Mouse (Mus musculus): Measurements from ENCODE around the gene Slc44a4. TPM values are rescaled to one million over a fixed set of nuclear protein-coding genes. Genes with fewer than 3 reads are reported as not detected.

Gene Slc44a4
- 48.6 and 48.7 TPM in 2 replicates for polyA plus RNA-seq (2012; rRNA removed)

GRCm38 (mm10) chr17:34913930-34914665, at the start of gene Slc44a4:
Gene Slc44a4 (plus strand): TSS chr17:34914466.

GRCm38 (mm10) chr17:34879336-34879879, 34.9 kb upstream of the Slc44a4 start, which contains the start of gene Zbtb12:
Gene Zbtb12 (plus strand): TSS chr17:34879483.

GRCm38 (mm10) chr17:34881683-34882310, 32.5 kb upstream of the Slc44a4 start, which contains the start of gene Gm20547:
Gene Gm20547 (minus strand): TSS chr17:34882042.

DNA sequence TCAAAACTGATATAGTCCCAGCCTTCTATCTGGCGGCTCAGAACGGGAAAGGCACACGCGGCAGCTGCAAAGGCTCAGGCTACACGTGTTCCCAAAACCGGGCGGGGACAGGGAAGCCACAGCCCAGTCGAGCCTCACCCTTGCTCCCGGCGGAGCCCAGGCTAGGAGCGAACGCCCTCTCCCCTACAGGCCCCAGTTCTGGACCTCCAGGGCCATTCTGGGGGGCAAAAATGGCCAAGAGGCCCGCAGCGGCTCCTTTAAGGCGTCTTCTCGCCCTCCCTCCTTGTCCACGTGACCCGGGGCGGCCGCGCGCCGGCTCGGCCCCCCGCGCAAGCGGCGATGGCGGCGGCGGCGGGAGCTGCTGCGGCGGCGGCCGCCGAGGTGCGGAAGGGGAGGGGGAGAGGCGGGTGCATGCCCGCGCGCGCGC, 16.1 kb upstream of the Slc44a4 start, which contains the start of the genes C2 and Ehmt2:
Gene C2 (minus strand): TSS at position 106 of the 427 bp plus-strand sequence.
Gene Ehmt2 (plus strand): TSS at position 310 of the 427 bp plus-strand sequence.

GRCm38 (mm10) chr17:34931061-34931734, 16.9 kb downstream of the Slc44a4 start, which contains the start of gene Neu1:
Gene Neu1 (plus strand): TSS chr17:34931253.

DNA sequence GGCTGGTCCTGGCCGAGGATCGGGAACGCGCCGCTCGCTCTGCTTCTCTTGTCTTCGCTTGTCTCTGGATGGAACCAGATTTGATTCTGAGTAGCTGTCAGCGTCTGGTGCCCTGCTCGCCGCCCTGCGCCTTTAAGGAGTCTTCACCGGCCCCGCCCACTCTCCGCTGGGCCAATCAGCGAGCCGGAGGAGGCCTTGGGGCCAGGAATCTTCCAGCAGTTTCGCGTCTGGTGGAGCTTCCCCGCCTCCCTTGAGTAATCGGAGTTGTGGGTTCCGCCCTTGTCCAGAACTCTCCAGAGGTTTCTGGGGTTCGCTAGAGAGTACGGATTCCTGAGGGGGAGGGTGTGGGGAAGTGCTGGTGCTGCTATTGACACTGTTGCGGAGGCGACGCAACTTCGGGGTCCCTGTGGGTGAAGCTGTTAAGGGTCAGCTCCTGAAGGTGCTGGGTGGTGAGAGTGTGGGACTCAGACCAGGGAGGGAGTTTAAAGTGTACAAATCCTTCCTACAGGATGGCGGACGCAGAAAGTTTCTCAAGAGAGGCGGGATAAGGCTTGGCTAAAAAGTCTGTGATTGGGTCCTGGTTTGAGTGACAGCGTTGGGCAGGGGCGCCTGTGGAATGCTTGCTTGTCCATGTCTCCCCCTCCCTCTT, 45.0 kb downstream of the Slc44a4 start, which contains the start of gene Hspa1b:
Gene Hspa1b (minus strand): TSS at position 109 of the 649 bp plus-strand sequence.

GRCm38 (mm10) chr17:34969822-34970221, 55.6 kb downstream of the Slc44a4 start, which contains the start of gene Gm20481:
Gene Gm20481 (plus strand): TSS chr17:34969912.

DNA sequence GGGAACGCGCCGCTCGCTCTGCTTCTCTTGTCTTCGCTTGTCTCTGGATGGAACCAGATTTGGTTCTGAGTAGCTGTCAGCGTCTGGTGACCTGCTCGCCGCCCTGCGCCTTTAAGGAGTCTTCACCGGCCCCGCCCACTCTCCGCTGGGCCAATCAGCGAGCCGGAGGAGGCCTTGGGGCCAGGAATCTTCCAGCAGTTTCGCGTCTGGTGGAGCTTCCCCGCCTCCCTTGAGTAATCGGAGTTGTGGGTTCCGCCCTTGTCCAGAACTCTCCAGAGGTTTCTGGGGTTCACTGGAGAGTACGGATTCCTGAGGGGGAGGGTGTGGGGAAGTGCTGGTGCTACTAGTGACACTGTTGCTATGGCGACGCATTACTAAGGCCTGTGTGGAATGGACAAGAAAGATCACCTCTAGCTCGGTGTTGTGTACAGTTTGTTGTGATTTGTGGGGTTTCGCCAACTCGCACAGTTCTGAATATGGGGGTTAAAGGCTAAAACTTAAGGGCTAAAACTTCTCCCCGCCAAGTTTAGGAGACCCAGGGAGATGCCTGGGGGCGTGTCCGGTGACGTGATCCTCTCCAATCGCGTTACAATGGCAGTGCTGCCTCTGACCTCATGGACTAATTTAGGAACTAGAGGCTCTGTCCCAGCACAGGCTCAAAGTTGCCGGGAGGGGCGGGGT, 57.9 kb downstream of the Slc44a4 start, which contains the start of the genes Hspa1a and Hspa1l:
Gene Hspa1a (minus strand): TSS at position 88 of the 681 bp plus-strand sequence.
Gene Hspa1l (plus strand): TSS at position 635 of the 681 bp plus-strand sequence.

Other genes with a start within 250 kb of the Slc44a4 start
- gene Tnxb, start 243.9 kb upstream of the Slc44a4 start, polyA plus RNA-seq (2012; rRNA removed): 14.8 and 21.3 TPM in 2 replicates
- 9.3 and 13.4 TPM in 2 replicates for gene C4b, start 170.6 kb upstream of the Slc44a4 start, polyA plus RNA-seq (2012; rRNA removed)
- 1.1 and 3.1 TPM in 2 replicates for gene Cyp21a1, start 109.9 kb upstream of the Slc44a4 start, polyA plus RNA-seq (2012; rRNA removed)
- gene Stk19, start 77.5 kb upstream of the Slc44a4 start, polyA plus RNA-seq (2012; rRNA removed): 31.6 and 34.6 TPM in 2 replicates
- 34.4 and 36.4 TPM in 2 replicates for gene Dxo, start 77.4 kb upstream of the Slc44a4 start, polyA plus RNA-seq (2012; rRNA removed)
- 44.5 and 47.7 TPM in 2 replicates for gene Skiv2l, start 64.3 kb upstream of the Slc44a4 start, polyA plus RNA-seq (2012; rRNA removed)
- gene Nelfe, start 64.1 kb upstream of the Slc44a4 start, polyA plus RNA-seq (2012; rRNA removed): 11.5 and 13.1 TPM in 2 replicates
- 1.7 and 2.0 TPM in 2 replicates for gene Cfb, start 51.9 kb upstream of the Slc44a4 start, polyA plus RNA-seq (2012; rRNA removed)
- gene Zbtb12, start 35.0 kb upstream of the Slc44a4 start, polyA plus RNA-seq (2012; rRNA removed): 3.6 and 3.9 TPM in 2 replicates
- gene Gm20547, start 32.4 kb upstream of the Slc44a4 start, polyA plus RNA-seq (2012; rRNA removed): not detected in 2 replicates
- 1.9 and 2.3 TPM in 2 replicates for gene C2, start 16.2 kb upstream of the Slc44a4 start, polyA plus RNA-seq (2012; rRNA removed)
- gene Ehmt2, start 16.0 kb upstream of the Slc44a4 start, polyA plus RNA-seq (2012; rRNA removed): 126 and 127 TPM in 2 replicates
- gene Neu1, start 16.8 kb downstream of the Slc44a4 start, polyA plus RNA-seq (2012; rRNA removed): 30.4 and 43.8 TPM in 2 replicates
- 31.1 and 45.6 TPM in 2 replicates for gene Hspa1b, start 44.8 kb downstream of the Slc44a4 start, polyA plus RNA-seq (2012; rRNA removed)
- gene Gm20481, start 55.4 kb downstream of the Slc44a4 start, polyA plus RNA-seq (2012; rRNA removed): not detected in 2 replicates
- 16.4 and 25.7 TPM in 2 replicates for gene Hspa1a, start 57.7 kb downstream of the Slc44a4 start, polyA plus RNA-seq (2012; rRNA removed)
- 0.34 and 0.59 TPM in 2 replicates for gene Hspa1l, start 58.2 kb downstream of the Slc44a4 start, polyA plus RNA-seq (2012; rRNA removed)
- gene Lsm2, start 67.4 kb downstream of the Slc44a4 start, polyA plus RNA-seq (2012; rRNA removed): 43.9 and 62.3 TPM in 2 replicates
- 95.5 and 126 TPM in 2 replicates for gene Vars, start 86.5 kb downstream of the Slc44a4 start, polyA plus RNA-seq (2012; rRNA removed)
- 1.9 and 2.2 TPM in 2 replicates for gene Vwa7, start 102.1 kb downstream of the Slc44a4 start, polyA plus RNA-seq (2012; rRNA removed)
- 0.58 and 1.9 TPM in 2 replicates for gene Sapcd1, start 113.5 kb downstream of the Slc44a4 start, polyA plus RNA-seq (2012; rRNA removed)
- gene Msh5, start 132.3 kb downstream of the Slc44a4 start, polyA plus RNA-seq (2012; rRNA removed): 2.6 and 5.6 TPM in 2 replicates
- 131 and 147 TPM in 2 replicates for gene Clic1, start 135.5 kb downstream of the Slc44a4 start, polyA plus RNA-seq (2012; rRNA removed)
- gene Ddah2, start 144.6 kb downstream of the Slc44a4 start, polyA plus RNA-seq (2012; rRNA removed): 16.3 and 20.7 TPM in 2 replicates
- 243 and 312 TPM in 2 replicates for gene Ly6g6c, start 150.9 kb downstream of the Slc44a4 start, polyA plus RNA-seq (2012; rRNA removed)
- gene Mpig6b, start 151.7 kb downstream of the Slc44a4 start, polyA plus RNA-seq (2012; rRNA removed): 0.42 and 0.65 TPM in 2 replicates
- gene Ly6g6e, start 162.4 kb downstream of the Slc44a4 start, polyA plus RNA-seq (2012; rRNA removed): 99.6 and 112 TPM in 2 replicates
- 5.1 and 6.4 TPM in 2 replicates for gene Ly6g6d, start 163.6 kb downstream of the Slc44a4 start, polyA plus RNA-seq (2012; rRNA removed)
- 1.2 and 2.0 TPM in 2 replicates for gene Ly6g6f, start 171.1 kb downstream of the Slc44a4 start, polyA plus RNA-seq (2012; rRNA removed)
- gene Abhd16a, start 174.8 kb downstream of the Slc44a4 start, polyA plus RNA-seq (2012; rRNA removed): 88.7 and 152 TPM in 2 replicates
- gene Ly6g5c, start 193.8 kb downstream of the Slc44a4 start, polyA plus RNA-seq (2012; rRNA removed): 1.4 TPM in 1 of 2 replicates, not detected in the other
- 1.2 and 2.2 TPM in 2 replicates for gene Ly6g5b, start 201.0 kb downstream of the Slc44a4 start, polyA plus RNA-seq (2012; rRNA removed)
- gene Gpank1, start 207.0 kb downstream of the Slc44a4 start, polyA plus RNA-seq (2012; rRNA removed): 9.3 and 11.8 TPM in 2 replicates
- gene Csnk2b, start 207.6 kb downstream of the Slc44a4 start, polyA plus RNA-seq (2012; rRNA removed): 258 and 301 TPM in 2 replicates
- 13.7 and 19.0 TPM in 2 replicates for gene D17H6S53E, start 211.9 kb downstream of the Slc44a4 start, polyA plus RNA-seq (2012; rRNA removed)
- 0.08 and 0.20 TPM in 2 replicates for gene Apom, start 217.6 kb downstream of the Slc44a4 start, polyA plus RNA-seq (2012; rRNA removed)
- gene Bag6, start 220.7 kb downstream of the Slc44a4 start, polyA plus RNA-seq (2012; rRNA removed): 92.9 and 94.1 TPM in 2 replicates